Mouse (Mus musculus): ENCODE results near the gene Maml3. TPM values are rescaled to one million over a fixed set of nuclear protein-coding genes. Genes with fewer than 3 reads are reported as not detected.

The Maml3 gene
- polyA plus RNA-seq, 1 experiment from 2014 or later: 6.5 TPM

- 79% methylated on average over 9 of the region's 9 CpGs for WGBS
Observed at GRCm38 (mm10) chr3:52115421-52115820, 10.5 kb upstream of the Maml3 start.

GRCm38 (mm10) chr3:52108027-52108426, 3.2 kb upstream of the Maml3 start:
- Histone ChIP-seq H3K4me3 (ENCODE audit: low read depth, low read length) (no peak overlapping the region), H3K36me3 (ENCODE audit: control insufficient read depth, insufficient read depth, low read length) (no peaks in the 10 kb centered on the region), H3K27ac (ENCODE audit: low read depth) (no peak overlapping the region), H3K4me1 (replicated peaks; ENCODE audit: control insufficient read depth, insufficient read depth, low read length) (no peaks in the 10 kb centered on the region), H3K27me3 (replicated peaks; ENCODE audit: control insufficient read depth, insufficient read depth, low read length) (no peaks in the 10 kb centered on the region), H3K9me3 (ENCODE audit: control insufficient read depth, low read length) (no peaks in the 10 kb centered on the region), H3K9ac (ENCODE audit: low read length) (no peak overlapping the region), H3K4me2 (ENCODE audit: low read length) (no peak overlapping the region)
- DNase-seq (ENCODE audit: low spot score) (no peak), ATAC-seq (replicated peaks; ENCODE audit: low FRiP score, low TSS enrichment, low read depth) (no peak)

More at GRCm38 (mm10) chr3:52115421-52115820, 10.5 kb upstream of the Maml3 start:
- Histone ChIP-seq H3K27ac (ENCODE audit: low read depth) (no peak overlapping the region), H3K4me2 (ENCODE audit: low read length) (no peak overlapping the region), H3K4me3 (ENCODE audit: low read depth, low read length) (no peak overlapping the region), H3K9ac (ENCODE audit: low read length) (no peak overlapping the region), H3K4me1 (replicated peaks; ENCODE audit: control insufficient read depth, insufficient read depth, low read length) (no peaks in the 10 kb centered on the region), H3K36me3 (ENCODE audit: control insufficient read depth, insufficient read depth, low read length) (no peaks in the 10 kb centered on the region), H3K9me3 (ENCODE audit: control insufficient read depth, low read length) (no peaks in the 10 kb centered on the region), H3K27me3 (replicated peaks; ENCODE audit: control insufficient read depth, insufficient read depth, low read length) (no peaks in the 10 kb centered on the region)
- no peak for ATAC-seq (replicated peaks; ENCODE audit: low FRiP score, low TSS enrichment, low read depth)
- DNase-seq (ENCODE audit: low spot score): no peak

GRCm38 (mm10) chr3:52105156-52105555, 280 bp upstream of the Maml3 start:
- Histone ChIP-seq H3K4me1 (replicated peaks; ENCODE audit: control insufficient read depth, insufficient read depth, low read length) (peaks cover 3% of the 10 kb centered on the region; the same call in 1 of the 2 replicates), H3K4me2 (ENCODE audit: low read length) (peak overlapping the region; percentile 79), H3K4me3 (ENCODE audit: low read depth, low read length) (peak overlapping the region; percentile 79), H3K36me3 (ENCODE audit: control insufficient read depth, insufficient read depth, low read length) (no peaks in the 10 kb centered on the region), H3K27ac (ENCODE audit: low read depth) (peak overlapping the region; percentile 99), H3K9me3 (ENCODE audit: control insufficient read depth, low read length) (no peaks in the 10 kb centered on the region), H3K9ac (ENCODE audit: low read length) (peak overlapping the region; percentile 88), H3K27me3 (replicated peaks; ENCODE audit: control insufficient read depth, insufficient read depth, low read length) (no peaks in the 10 kb centered on the region)
- WGBS: 2% methylated on average over 17 of the region's 20 CpGs
- DNase-seq (ENCODE audit: low spot score) (no peak), ATAC-seq (replicated peaks; ENCODE audit: low FRiP score, low TSS enrichment, low read depth) (no peak)

- DNase-seq (ENCODE audit: low spot score): no peak
- Histone ChIP-seq H3K36me3 (ENCODE audit: control insufficient read depth, insufficient read depth, low read length) (no peaks in the 10 kb centered on the region), H3K9me3 (ENCODE audit: control insufficient read depth, low read length) (no peaks in the 10 kb centered on the region), H3K4me1 (replicated peaks; ENCODE audit: control insufficient read depth, insufficient read depth, low read length) (peaks cover 3% of the 10 kb centered on the region; the same call in 1 of the 2 replicates), H3K27ac (ENCODE audit: low read depth) (peak overlapping the region; percentile 99), H3K4me2 (ENCODE audit: low read length) (peak overlapping the region; percentile 79), H3K4me3 (ENCODE audit: low read depth, low read length) (peak overlapping the region; percentile 79), H3K9ac (ENCODE audit: low read length) (peak overlapping the region; percentile 88), H3K27me3 (replicated peaks; ENCODE audit: control insufficient read depth, insufficient read depth, low read length) (no peaks in the 10 kb centered on the region)
- ATAC-seq (replicated peaks; ENCODE audit: low FRiP score, low TSS enrichment, low read depth): no peak
- 0% methylated on average over 16 of the region's 16 CpGs for WGBS
Observed at GRCm38 (mm10) chr3:52104208-52104607, 668 bp downstream of the Maml3 start.

GRCm38 (mm10) chr3:52103531-52104181, 1.2 kb downstream of the Maml3 start:
- Histone ChIP-seq H3K9me3 (ENCODE audit: control insufficient read depth, low read length) (no peaks in the 10 kb centered on the region), H3K4me3 (ENCODE audit: low read depth, low read length) (peak overlapping the region; percentile 79), H3K4me2 (ENCODE audit: low read length) (peak overlapping the region; percentile 79), H3K36me3 (ENCODE audit: control insufficient read depth, insufficient read depth, low read length) (no peaks in the 10 kb centered on the region), H3K4me1 (replicated peaks; ENCODE audit: control insufficient read depth, insufficient read depth, low read length) (peaks cover 3% of the 10 kb centered on the region; the same call in 1 of the 2 replicates), H3K9ac (ENCODE audit: low read length) (peak overlapping the region; percentile 88), H3K27ac (ENCODE audit: low read depth) (peak overlapping the region; percentile 99), H3K27me3 (replicated peaks; ENCODE audit: control insufficient read depth, insufficient read depth, low read length) (no peaks in the 10 kb centered on the region)
- peak; percentile 80 for DNase-seq (ENCODE audit: low spot score)
- ATAC-seq (replicated peaks; ENCODE audit: low FRiP score, low TSS enrichment, low read depth): no peak
- WGBS: under 1% methylated on average over 55 of the region's 55 CpGs

GRCm38 (mm10) chr3:52102601-52103530, 2.0 kb downstream of the Maml3 start:
- H3K9me3 ChIP-seq (ENCODE audit: control insufficient read depth, low read length): no peaks in the 10 kb centered on the region
- under 1% methylated on average over 50 of the region's 52 CpGs for WGBS

GRCm38 (mm10) chr3:52101977-52102600, 2.8 kb downstream of the Maml3 start:
- DNase-seq (ENCODE audit: low spot score) (peak; percentile 93), ATAC-seq (replicated peaks; ENCODE audit: low FRiP score, low TSS enrichment, low read depth) (peak; percentile 84)
- Histone ChIP-seq H3K4me2 (ENCODE audit: low read length) (peak overlapping the region; percentile 79), H3K27ac (ENCODE audit: low read depth) (peak overlapping the region; percentile 99), H3K27me3 (replicated peaks; ENCODE audit: control insufficient read depth, insufficient read depth, low read length) (no peaks in the 10 kb centered on the region), H3K9ac (ENCODE audit: low read length) (peak overlapping the region; percentile 88), H3K9me3 (ENCODE audit: control insufficient read depth, low read length) (no peaks in the 10 kb centered on the region), H3K4me1 (replicated peaks; ENCODE audit: control insufficient read depth, insufficient read depth, low read length) (peaks cover 13% of the 10 kb centered on the region; the same call in 1 of the 2 replicates), H3K4me3 (ENCODE audit: low read depth, low read length) (peak overlapping the region; percentile 79), H3K36me3 (ENCODE audit: control insufficient read depth, insufficient read depth, low read length) (no peaks in the 10 kb centered on the region)
- under 1% methylated on average over 51 of the region's 57 CpGs for WGBS

More at GRCm38 (mm10) chr3:52102601-52103530, 2.0 kb downstream of the Maml3 start:
- peak; percentile 85 for ATAC-seq (replicated peaks; ENCODE audit: low FRiP score, low TSS enrichment, low read depth)
- peak overlapping the region; percentile 88 for H3K9ac ChIP-seq (ENCODE audit: low read length)
- no peaks in the 10 kb centered on the region for H3K27me3 ChIP-seq (replicated peaks; ENCODE audit: control insufficient read depth, insufficient read depth, low read length)
- H3K36me3 ChIP-seq (ENCODE audit: control insufficient read depth, insufficient read depth, low read length): no peaks in the 10 kb centered on the region
- H3K4me3 ChIP-seq (ENCODE audit: low read depth, low read length): peak overlapping the region; percentile 79
- peak overlapping the region; percentile 99 for H3K27ac ChIP-seq (ENCODE audit: low read depth)
- peaks cover 5% of the 10 kb centered on the region; the same call in 1 of the 2 replicates for H3K4me1 ChIP-seq (replicated peaks; ENCODE audit: control insufficient read depth, insufficient read depth, low read length)
- peak; percentile 94 for DNase-seq (ENCODE audit: low spot score)
- peak overlapping the region; percentile 79 for H3K4me2 ChIP-seq (ENCODE audit: low read length)

GRCm38 (mm10) chr3:52101401-52101976, 3.4 kb downstream of the Maml3 start:
- peak overlapping the region; percentile 99 for H3K27ac ChIP-seq (ENCODE audit: low read depth)
- 2% methylated on average over 14 of the region's 14 CpGs for WGBS
- DNase-seq (ENCODE audit: low spot score): no peak
- peaks cover 13% of the 10 kb centered on the region; the same call in 1 of the 2 replicates for H3K4me1 ChIP-seq (replicated peaks; ENCODE audit: control insufficient read depth, insufficient read depth, low read length)
- H3K4me3 ChIP-seq (ENCODE audit: low read depth, low read length): peak overlapping the region; percentile 79
- H3K9me3 ChIP-seq (ENCODE audit: control insufficient read depth, low read length): no peaks in the 10 kb centered on the region
- no peaks in the 10 kb centered on the region for H3K36me3 ChIP-seq (ENCODE audit: control insufficient read depth, insufficient read depth, low read length)
- ATAC-seq (replicated peaks; ENCODE audit: low FRiP score, low TSS enrichment, low read depth): peak; percentile 13
- no peaks in the 10 kb centered on the region for H3K27me3 ChIP-seq (replicated peaks; ENCODE audit: control insufficient read depth, insufficient read depth, low read length)
- H3K9ac ChIP-seq (ENCODE audit: low read length): peak overlapping the region; percentile 40
- peak overlapping the region; percentile 79 for H3K4me2 ChIP-seq (ENCODE audit: low read length)

All from intestine, embryonic 14.5 days (tissue).